Mouse (Mus musculus): ENCODE measurements around the gene Slc18a3.

DNA sequence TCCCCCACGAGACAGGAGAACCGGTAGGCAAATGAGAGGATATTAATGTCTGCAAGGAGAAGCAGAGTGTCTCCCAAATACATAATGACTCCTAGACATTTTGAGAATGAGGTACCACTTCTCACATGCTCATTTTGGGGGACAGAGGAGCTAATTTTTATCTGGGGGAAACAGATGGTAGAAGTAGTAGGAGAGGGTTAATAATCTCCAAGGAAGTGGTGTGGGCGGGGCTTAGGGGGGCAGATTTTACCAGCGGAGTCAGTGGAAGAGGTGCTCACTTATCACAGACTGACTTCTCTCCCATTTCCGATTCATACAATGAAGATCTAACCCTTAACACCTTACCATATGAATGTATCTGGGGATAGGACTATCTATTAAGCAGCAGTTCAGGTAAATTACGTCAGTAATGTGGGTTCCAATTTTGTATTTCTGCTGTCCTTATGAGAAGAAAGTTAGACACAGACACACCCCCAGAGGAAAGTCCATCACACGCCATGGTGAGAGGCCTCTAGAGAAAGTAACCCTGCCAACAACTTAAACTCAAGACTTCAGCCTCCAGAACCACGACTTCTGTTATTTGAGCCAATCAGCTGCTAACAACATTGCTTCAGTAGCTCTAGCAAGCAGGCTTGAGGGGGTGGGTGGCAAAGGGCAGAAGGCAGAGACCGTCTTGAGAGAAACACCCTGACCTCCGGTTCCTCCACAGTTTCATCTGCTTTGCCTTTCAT, 43.6 kb upstream of the Slc18a3 start:
- no peak for TF ChIP-seq CTCF (IDR thresholded peaks at IDR 0.05; ENCODE audit: low read depth, low read length)
- TF ChIP-seq POLR2A (IDR thresholded peaks at IDR 0.05; ENCODE audit: insufficient read depth, low read length) = no peak

Measured in ES-Bruce4 (cell line).